ENCODE assay signal across 9 mouse cellular contexts in genomic region chr7:96643461-96644204, GRCm38 (mm10).
A peak's percentile ranks its signal among the peaks of the same experiment; 100 is the strongest.
DNase-seq lines count a peak whose midpoint lies in the region; ATAC-seq and TF ChIP-seq lines count a peak whose summit lies in the region.
"Had no signal": no experiment of that assay in that cellular context is flagged by ENCODE, and none has a peak within 500 bp of the region (broad histone marks: within the 10 kb centered on the region; RNA-seq: fewer than 3 reads in every experiment).

No protein-coding gene starts in this region.

- H3K4me3 ChIP-seq in layer of hippocampus, adult 2 months = peak overlapping the region; percentile 35
- H3K4me3 ChIP-seq in forebrain, embryonic 10.5 days = peak overlapping the region; percentile 53
- H3K4me3 ChIP-seq in kidney, postnatal 0 days (replicated peaks; ENCODE audit: low read depth, low read length) = peak overlapping the region; percentile 26; the same call in 1 of the 2 replicates

- H3K4me2 ChIP-seq in kidney, postnatal 0 days (ENCODE audit: low read length) = peak overlapping the region; percentile 56

- no peak for TF ChIP-seq CTCF in layer of hippocampus, adult 2 months (conservative IDR thresholded peaks at IDR 0.05)
- no peak for TF ChIP-seq CTCF in kidney, postnatal 0 days (IDR thresholded peaks at IDR 0.05; ENCODE audit: low read depth)

- peaks cover 88% of the 10 kb centered on the region for H3K27me3 ChIP-seq in forebrain, embryonic 10.5 days (ENCODE audit: poor library complexity, severe bottlenecking)
- H3K27me3 ChIP-seq in kidney, postnatal 0 days (ENCODE audit: insufficient read depth, low read length) = no peaks in the 10 kb centered on the region

- DNase-seq in layer of hippocampus, adult 2 months (ENCODE audit: low spot score in 2 of 2) = no peak
- DNase-seq in layer of hippocampus, adult 11-12 months (ENCODE audit: low spot score) = no peak
- DNase-seq in adrenal gland, postnatal 14 days = peak; percentile 77
- DNase-seq in forebrain, embryonic 10.5 days (ENCODE audit: extremely low spot score, low spot score) = peak; percentile 90
- peak; percentile 88 for DNase-seq in kidney, postnatal 0 days (ENCODE audit: low spot score)
- peak; percentile 89 for DNase-seq in neural tube, embryonic 10.5 days (ENCODE audit: extremely low spot score, low spot score)
- no peak for DNase-seq in frontal cortex, postnatal 36 days (ENCODE audit: low spot score in 2 of 2)

- no peak overlapping the region for H3K27ac ChIP-seq in layer of hippocampus, adult 2 months
- H3K27ac ChIP-seq in forebrain, embryonic 10.5 days = peak overlapping the region; percentile 84
- H3K27ac ChIP-seq in kidney, postnatal 0 days = no peak overlapping the region
- H3K27ac ChIP-seq: macrophage had no signal

- no peak overlapping the region for H3K9ac ChIP-seq in kidney, postnatal 0 days (ENCODE audit: low read depth, low read length)

- no peaks in the 10 kb centered on the region for H3K36me3 ChIP-seq in forebrain, embryonic 10.5 days (replicated peaks)
- H3K36me3 ChIP-seq in kidney, postnatal 0 days (ENCODE audit: insufficient read depth, low read length) = no peaks in the 10 kb centered on the region

- peak; percentile 83 for ATAC-seq in kidney, postnatal 0 days (replicated peaks; ENCODE audit: low FRiP score, low read depth)
- no peak for ATAC-seq in megakaryocyte, adult 5-6 weeks (ENCODE audit: poor library complexity, severe bottlenecking)

- H3K4me1 ChIP-seq in forebrain, embryonic 10.5 days = peaks cover 61% of the 10 kb centered on the region
- peaks cover 10% of the 10 kb centered on the region; the same call in 1 of the 2 replicates for H3K4me1 ChIP-seq in kidney, postnatal 0 days (replicated peaks; ENCODE audit: insufficient read depth, low read length)

- WGBS in forebrain, embryonic 10.5 days = under 1% methylated on average over 27 of the region's 27 CpGs
- 2% methylated on average over 26 of the region's 27 CpGs for WGBS in kidney, postnatal 0 days

- no peaks in the 10 kb centered on the region for H3K9me3 ChIP-seq in forebrain, embryonic 10.5 days
- H3K9me3 ChIP-seq in kidney, postnatal 0 days (replicated peaks; ENCODE audit: low read length) = no peaks in the 10 kb centered on the region

Comparison
In these comparisons a context has a peak if more than half of its experiments do, and no peak if none do; other contexts are left out.
1. DNase-seq: peak in adrenal gland, postnatal 14 days (single experiment), forebrain, embryonic 10.5 days (single experiment), kidney, postnatal 0 days (single experiment) and neural tube, embryonic 10.5 days (single experiment); none in layer of hippocampus, adult 2 months (0 of 2), layer of hippocampus, adult 11-12 months (single experiment) and frontal cortex, postnatal 36 days (0 of 2).
2. Peak in every context shown above with its lines, with median percentiles within 50 percentile points of each other: H3K4me3 ChIP-seq.